Mouse (Mus musculus): ENCODE measurements around the gene Hspa8. TPM values are rescaled to one million over a fixed set of nuclear protein-coding genes. Genes with fewer than 3 reads are reported as not detected.
A peak's percentile ranks its signal among the peaks of the same experiment; 100 is the strongest.

Gene Hspa8
- total RNA-seq, 2 experiments from 2014 or later = 2,321 to 2,378 TPM

GRCm38 (mm10) chr9:40836681-40837080, 35.9 kb downstream of the Hspa8 start:
- intact Hi-C loops (cut with DNase I) = loop anchor here (5.0 kb wide), 1 partner anchor 371 kb away; no protein-coding TSS in a partner anchor
- no peak for DNase-seq (ENCODE audit: extremely low spot score in 1 of 2, low spot score in 2 of 2)
- TF ChIP-seq CTCF (IDR thresholded peaks at IDR 0.05) = peak; percentile 10
- H3K4me3 ChIP-seq = no peak overlapping the region
- no peak overlapping the region for H3K27ac ChIP-seq

- DNase-seq (ENCODE audit: extremely low spot score in 1 of 2, low spot score in 2 of 2) = no peak
- intact Hi-C loops (cut with DNase I) = loop anchor here (5.0 kb wide), 1 partner anchor 368 kb away; no protein-coding TSS in a partner anchor
- no peak for TF ChIP-seq CTCF (IDR thresholded peaks at IDR 0.05)
- Histone ChIP-seq H3K27ac (no peak overlapping the region), H3K4me3 (no peak overlapping the region)
These were observed 38.9 kb downstream of the Hspa8 start for GRCm38 (mm10) chr9:40839662-40840061.

- DNase-seq (ENCODE audit: extremely low spot score in 1 of 2, low spot score in 2 of 2) = no peak
- intact Hi-C loops (cut with DNase I) = no loop called here
- H3K27ac ChIP-seq = no peak overlapping the region
- no peak for TF ChIP-seq CTCF (IDR thresholded peaks at IDR 0.05)
- H3K4me3 ChIP-seq = no peak overlapping the region
These were observed 50.7 kb downstream of the Hspa8 start for GRCm38 (mm10) chr9:40851515-40851914.

GRCm38 (mm10) chr9:40858461-40859160, 57.8 kb downstream of the Hspa8 start:
- Histone ChIP-seq H3K27ac (no peak overlapping the region), H3K4me3 (peak overlapping the region; percentile 41)
- DNase-seq (ENCODE audit: extremely low spot score in 1 of 2, low spot score in 2 of 2) = no peak
- intact Hi-C loops (cut with DNase I) = no loop called here
- no peak for TF ChIP-seq CTCF (IDR thresholded peaks at IDR 0.05)

- intact Hi-C loops (cut with DNase I) = no loop called here
- Histone ChIP-seq H3K27ac (no peak overlapping the region), H3K4me3 (peak overlapping the region; percentile 41)
- DNase-seq (ENCODE audit: extremely low spot score in 1 of 2, low spot score in 2 of 2) = no peak
- TF ChIP-seq CTCF (IDR thresholded peaks at IDR 0.05) = no peak
These were observed 58.4 kb downstream of the Hspa8 start for GRCm38 (mm10) chr9:40859196-40859595.

Other genes starting within 250 kb of the Hspa8 start
- gene Gm21915, start 130.4 kb upstream of the Hspa8 start, total RNA-seq (2021) = not detected
- 10 to 100 TPM; 27.3 to 31.1 TPM for gene Clmp, start 115.0 kb upstream of the Hspa8 start, total RNA-seq (2021)
- gene Bsx, start 73.1 kb downstream of the Hspa8 start, total RNA-seq (2021) = not detected
- gene Jhy, start 163.1 kb downstream of the Hspa8 start, total RNA-seq (2021) = under 1 TPM; 0.61 to 0.68 TPM
- under 1 TPM in 1 of 2 experiments, not detected in 1; 0.18 TPM for gene Crtam, start 203.6 kb downstream of the Hspa8 start, total RNA-seq (2021)